Mouse (Mus musculus) liver, embryonic 16.5 days (tissue): Measurements from ENCODE around the gene Map4. TPM values are rescaled to one million over a fixed set of nuclear protein-coding genes. Genes with fewer than 3 reads are reported as not detected.

Experiments
- ATAC-seq: fragments of 200-750 bp; cut with Nextera tagmentation; 2 replicates; pipeline ENCODE4 v1.8.0; 2017; ENCODE audit warnings: low read depth, mild to moderate bottlenecking, moderate number of reproducible peaks, moderate library complexity
- H3K27ac ChIP-seq: fragments of 300-500 bp; sonication (generic); 2 replicates; pipeline ENCODE4 v1.5.1; 2014; ENCODE audit warnings: mild to moderate bottlenecking, low read length
- H3K27me3 ChIP-seq: fragments of 300-500 bp; sonication (generic); 2 replicates; pipeline ENCODE4 v1.6.1; 2014; ENCODE audit warnings: low read depth, low read length, mixed read lengths; ENCODE audit not compliant: control insufficient read depth, insufficient read depth
- H3K36me3 ChIP-seq: fragments of 300-500 bp; sonication (generic); 2 replicates; pipeline ENCODE4 v1.6.1; 2014; ENCODE audit warnings: mild to moderate bottlenecking; ENCODE audit not compliant: control insufficient read depth, insufficient read depth
- H3K4me1 ChIP-seq: fragments of 300-500 bp; sonication (generic); 2 replicates; pipeline ENCODE4 v1.6.1; 2014; ENCODE audit warnings: low read depth, low read length, mixed read lengths; ENCODE audit not compliant: control insufficient read depth
- H3K4me2 ChIP-seq: fragments of 300-500 bp; sonication (generic); 2 replicates; pipeline ENCODE4 v1.6.1; 2014; ENCODE audit warnings: low read depth, low read length, mixed read lengths
- H3K4me3 ChIP-seq: fragments of 300-500 bp; sonication (generic); 2 replicates; pipeline ENCODE4 v1.5.1; 2014; ENCODE audit warnings: low read depth, mild to moderate bottlenecking, low read length
- H3K9ac ChIP-seq: fragments of 300-500 bp; sonication (generic); 2 replicates; pipeline ENCODE4 v1.6.1; 2014; ENCODE audit warnings: low read depth, low read length
- H3K9me3 ChIP-seq: fragments of 300-500 bp; sonication (generic); replicated peaks from 2 replicates; pipeline ENCODE4 v1.6.1; 2016; ENCODE audit warnings: low read length; ENCODE audit not compliant: control insufficient read depth
- WGBS: fragments of 180-500 bp; shearing (Covaris S2); extraction: QIAGEN DNeasy Blood & Tissue Kit; methylation state at CpG from one replicate; pipeline ENCODE4 v1.1.7; 2014; ENCODE audit not compliant: insufficient replicate concordance; 5-methylcytosine and 5-hydroxymethylcytosine counted together
- polyA plus RNA-seq: library from polyadenylated mRNA; unstranded; fragments of >200 nt; fragmentation: Nextera tagmentation; extraction: Ambion mirVana; gene quantifications from 2 replicates; pipeline ENCODE4 v1.2.1, GENCODE M21; 2015

The Map4 gene
- polyA plus RNA-seq, 1 experiment from 2014 or later, result 13.0 TPM

DNA sequence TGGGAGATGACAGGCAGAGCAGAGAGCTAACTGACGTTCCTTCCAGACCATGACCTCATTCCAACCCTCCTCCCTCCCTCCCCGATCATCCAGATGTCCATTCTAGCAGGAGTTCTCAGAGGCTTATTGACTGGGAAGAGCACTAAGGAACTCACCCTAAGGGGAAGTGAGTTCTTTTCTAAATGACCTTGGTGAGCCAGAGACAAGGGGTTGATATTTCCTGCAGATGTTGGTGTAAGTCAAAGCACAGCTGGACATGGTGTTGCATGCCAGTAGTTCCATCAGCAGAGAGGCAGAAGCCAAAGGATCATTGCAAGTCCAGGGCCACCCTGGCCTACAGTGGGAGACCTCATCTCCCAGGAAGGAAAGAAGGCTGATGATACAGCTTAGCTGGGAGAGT lies 33.2 kb upstream of the Map4 start:
- 46% methylated on average over 2 of the region's 2 CpGs for WGBS
- H3K27ac ChIP-seq, result no peak overlapping the region

GRCm38 (mm10) chr9:109899361-109899760 lies 31.9 kb upstream of the Map4 start:
- ATAC-seq, result no peak
- Histone ChIP-seq H3K4me2 (no peak overlapping the region), H3K9ac (no peak overlapping the region), H3K4me1 (peaks cover 2% of the 10 kb centered on the region), H3K4me3 (no peak overlapping the region), H3K27ac (0 out of 2 replicates have a peak overlapping the region, but pooled peaks have one; percentile 5), H3K27me3 (no peaks in the 10 kb centered on the region), H3K9me3 (no peaks in the 10 kb centered on the region), H3K36me3 (peaks cover 2% of the 10 kb centered on the region)
- WGBS, result 49% methylated on average over 11 of the region's 15 CpGs

More for the DNA sequence above, 33.2 kb upstream of the Map4 start:
- Histone ChIP-seq H3K9me3 (no peaks in the 10 kb centered on the region), H3K4me3 (no peak overlapping the region), H3K36me3 (peaks cover 12% of the 10 kb centered on the region), H3K4me2 (no peak overlapping the region), H3K27me3 (no peaks in the 10 kb centered on the region), H3K9ac (no peak overlapping the region), H3K4me1 (peaks cover 2% of the 10 kb centered on the region)
- no peak for ATAC-seq

- H3K4me3 ChIP-seq, result no peak overlapping the region
- H3K36me3 ChIP-seq, result peaks cover 2% of the 10 kb centered on the region
- no peak for ATAC-seq
- WGBS, result 47% methylated on average over 8 of the region's 8 CpGs
- no peaks in the 10 kb centered on the region for H3K9me3 ChIP-seq
- no peaks in the 10 kb centered on the region for H3K27me3 ChIP-seq
- H3K9ac ChIP-seq, result no peak overlapping the region
- 0 out of 2 replicates have a peak overlapping the region, but pooled peaks have one; percentile 5 for H3K27ac ChIP-seq
- no peak overlapping the region for H3K4me2 ChIP-seq
- peaks cover 2% of the 10 kb centered on the region for H3K4me1 ChIP-seq
These were observed 31.5 kb upstream of the Map4 start for GRCm38 (mm10) chr9:109899774-109900173.

GRCm38 (mm10) chr9:109900604-109901003 lies 30.7 kb upstream of the Map4 start:
- Histone ChIP-seq H3K4me1 (peaks cover 2% of the 10 kb centered on the region), H3K9ac (no peak overlapping the region), H3K27ac (no peak overlapping the region), H3K9me3 (no peaks in the 10 kb centered on the region), H3K27me3 (no peaks in the 10 kb centered on the region), H3K4me3 (no peak overlapping the region), H3K4me2 (no peak overlapping the region), H3K36me3 (no peaks in the 10 kb centered on the region)
- ATAC-seq, result no peak
- WGBS, result 62% methylated on average over 3 of the region's 3 CpGs

DNA sequence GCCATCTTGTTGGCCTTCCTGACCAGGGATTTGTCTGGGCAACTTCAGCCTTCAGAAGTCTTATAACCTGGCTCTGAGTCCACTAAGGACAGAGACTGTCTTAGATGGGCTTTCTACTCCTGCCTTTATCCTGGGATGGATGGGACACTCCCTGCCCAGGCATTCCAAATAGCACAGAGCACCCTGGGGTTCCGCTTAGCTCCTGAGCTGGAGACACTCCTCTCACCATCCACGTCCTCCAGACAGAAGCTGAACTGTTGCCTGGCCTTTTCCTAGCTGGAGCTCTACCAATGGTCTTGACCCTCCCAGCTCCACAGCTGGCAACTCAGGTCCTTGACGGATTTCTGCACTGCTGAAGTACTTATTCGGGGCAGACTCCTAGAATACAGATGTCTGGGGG lies 29.0 kb upstream of the Map4 start:
- no peak overlapping the region for H3K4me3 ChIP-seq
- no peaks in the 10 kb centered on the region for H3K9me3 ChIP-seq
- no peaks in the 10 kb centered on the region; the same call in 1 of the 2 replicates for H3K4me1 ChIP-seq
- H3K27me3 ChIP-seq, result no peaks in the 10 kb centered on the region
- no peak overlapping the region for H3K4me2 ChIP-seq
- ATAC-seq, result no peak
- H3K36me3 ChIP-seq, result no peaks in the 10 kb centered on the region
- no peak overlapping the region for H3K27ac ChIP-seq
- WGBS, result 68% methylated on average over 4 of the region's 4 CpGs
- H3K9ac ChIP-seq, result no peak overlapping the region

GRCm38 (mm10) chr9:109902740-109903139 lies 28.5 kb upstream of the Map4 start:
- H3K36me3 ChIP-seq, result no peaks in the 10 kb centered on the region
- H3K27me3 ChIP-seq, result no peaks in the 10 kb centered on the region

GRCm38 (mm10) chr9:109907300-109907699 lies 24.0 kb upstream of the Map4 start:
- WGBS, result 48% methylated on average over 8 of the region's 8 CpGs
- H3K36me3 ChIP-seq, result no peaks in the 10 kb centered on the region
- H3K27me3 ChIP-seq, result no peaks in the 10 kb centered on the region
- no peak overlapping the region for H3K4me2 ChIP-seq
- H3K9ac ChIP-seq, result no peak overlapping the region
- no peaks in the 10 kb centered on the region for H3K4me1 ChIP-seq
- H3K27ac ChIP-seq, result no peak overlapping the region
- H3K4me3 ChIP-seq, result no peak overlapping the region
- no peaks in the 10 kb centered on the region for H3K9me3 ChIP-seq
- no peak for ATAC-seq

More at GRCm38 (mm10) chr9:109902740-109903139, 28.5 kb upstream of the Map4 start:
- no peak overlapping the region for H3K4me2 ChIP-seq
- no peaks in the 10 kb centered on the region for H3K9me3 ChIP-seq
- no peaks in the 10 kb centered on the region; the same call in 1 of the 2 replicates for H3K4me1 ChIP-seq
- no peak for ATAC-seq
- H3K4me3 ChIP-seq, result no peak overlapping the region
- H3K27ac ChIP-seq, result no peak overlapping the region
- H3K9ac ChIP-seq, result no peak overlapping the region
- WGBS, result 55% methylated on average over 5 of the region's 5 CpGs

DNA sequence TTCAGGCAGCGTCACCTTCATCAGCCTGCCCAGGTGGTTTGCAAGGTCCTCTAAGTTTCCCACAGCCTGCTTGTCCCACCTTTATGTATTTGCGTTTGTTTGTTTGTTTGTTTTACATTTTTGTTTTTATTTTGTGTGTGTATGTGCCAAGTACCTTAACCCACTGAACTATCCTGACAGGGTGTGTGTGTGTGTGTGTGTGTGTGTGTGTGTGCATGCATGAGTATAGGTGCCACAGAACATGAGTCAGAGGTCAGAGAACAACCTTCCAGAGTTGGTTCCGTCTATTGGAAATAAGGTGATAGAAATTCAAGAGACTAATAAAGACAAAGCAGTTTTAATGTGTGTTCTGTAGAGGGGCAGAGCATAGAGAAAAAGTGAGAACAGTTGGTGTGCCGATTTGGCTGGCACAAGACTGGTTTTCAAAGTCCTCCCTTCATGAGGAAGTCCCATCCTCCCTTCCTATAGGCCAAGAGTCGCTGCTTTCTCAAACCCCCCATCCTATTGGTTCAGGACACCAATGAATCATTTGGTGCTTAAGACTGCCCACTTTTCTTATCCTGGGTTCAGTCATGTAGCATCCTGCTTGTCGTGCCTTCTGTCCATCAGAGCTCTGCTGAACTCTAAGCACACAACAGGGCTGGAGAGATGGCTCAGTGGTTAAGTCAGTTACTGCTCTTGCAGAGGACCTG lies 23.3 kb upstream of the Map4 start:
- no peak overlapping the region for H3K9ac ChIP-seq
- WGBS, result 44% methylated on average over 6 of the region's 6 CpGs
- H3K27me3 ChIP-seq, result no peaks in the 10 kb centered on the region
- ATAC-seq, result no peak
- no peak overlapping the region for H3K27ac ChIP-seq
- no peaks in the 10 kb centered on the region for H3K36me3 ChIP-seq
- no peak overlapping the region for H3K4me3 ChIP-seq
- H3K9me3 ChIP-seq, result no peaks in the 10 kb centered on the region
- H3K4me1 ChIP-seq, result no peaks in the 10 kb centered on the region
- H3K4me2 ChIP-seq, result no peak overlapping the region

- Histone ChIP-seq H3K27ac (no peak overlapping the region), H3K27me3 (no peaks in the 10 kb centered on the region), H3K4me3 (no peak overlapping the region), H3K4me1 (no peaks in the 10 kb centered on the region), H3K9ac (no peak overlapping the region), H3K4me2 (no peak overlapping the region), H3K36me3 (no peaks in the 10 kb centered on the region), H3K9me3 (no peaks in the 10 kb centered on the region)
- WGBS, result 71% methylated on average over 8 of the region's 8 CpGs
- no peak for ATAC-seq
These were observed 22.2 kb upstream of the Map4 start for GRCm38 (mm10) chr9:109909102-109909501.
